Mouse (Mus musculus) mesoderm, embryonic 11.5 days (tissue): ENCODE results near the gene Zmym6.
A peak's percentile ranks its signal among the peaks of the same experiment; 100 is the strongest.

Source experiments
- DNase-seq: peaks from one replicate; pipeline ENCODE4 v3.0.0-alpha.2; 2012; ENCODE audit warnings: low read depth, low spot score

Gene Zmym6

GRCm38 (mm10) chr4:127124331-127124730 is 47.1 kb downstream of the Zmym6 start:
- DNase-seq: no peak

GRCm38 (mm10) chr4:127125834-127126463 is 48.8 kb downstream of the Zmym6 start:
- DNase-seq: peak; percentile 88

GRCm38 (mm10) chr4:127134687-127135086 is 57.5 kb downstream of the Zmym6 start:
- DNase-seq: no peak

- no peak for DNase-seq
Observed at GRCm38 (mm10) chr4:127137591-127137990, 60.4 kb downstream of the Zmym6 start.

GRCm38 (mm10) chr4:127138486-127138885 is 61.3 kb downstream of the Zmym6 start:
- no peak for DNase-seq

- no peak for DNase-seq
Observed at GRCm38 (mm10) chr4:127150031-127150430, 72.8 kb downstream of the Zmym6 start.

- DNase-seq: no peak
Observed at GRCm38 (mm10) chr4:127153345-127153744, 76.2 kb downstream of the Zmym6 start.

GRCm38 (mm10) chr4:127155757-127156156 is 78.6 kb downstream of the Zmym6 start:
- no peak for DNase-seq

GRCm38 (mm10) chr4:127157746-127158145 is 80.6 kb downstream of the Zmym6 start:
- DNase-seq: no peak

- DNase-seq: no peak
Observed at GRCm38 (mm10) chr4:127163926-127164325, 86.7 kb downstream of the Zmym6 start.

GRCm38 (mm10) chr4:127167096-127167495 is 89.9 kb downstream of the Zmym6 start:
- no peak for DNase-seq

- DNase-seq: no peak
Observed at GRCm38 (mm10) chr4:127167731-127168130, 90.5 kb downstream of the Zmym6 start.

- peak; percentile 63 for DNase-seq
Observed at GRCm38 (mm10) chr4:127168211-127168913, 91.2 kb downstream of the Zmym6 start.

- DNase-seq: peak; percentile 32
Observed at GRCm38 (mm10) chr4:127168914-127169345, 91.7 kb downstream of the Zmym6 start, which contains the start of gene Dlgap3. TSS of gene Dlgap3 (plus strand) at chr4:127169204.

- DNase-seq: peak; percentile 12
Observed at GRCm38 (mm10) chr4:127169346-127170221, 92.4 kb downstream of the Zmym6 start.

GRCm38 (mm10) chr4:127170866-127171265 is 93.7 kb downstream of the Zmym6 start:
- no peak for DNase-seq

GRCm38 (mm10) chr4:127171341-127171905 is 94.2 kb downstream of the Zmym6 start:
- DNase-seq: no peak

- DNase-seq: no peak
Observed at GRCm38 (mm10) chr4:127172119-127172518, 94.9 kb downstream of the Zmym6 start.

GRCm38 (mm10) chr4:127172614-127173013 is 95.4 kb downstream of the Zmym6 start:
- DNase-seq: no peak

GRCm38 (mm10) chr4:127173461-127173860 is 96.3 kb downstream of the Zmym6 start:
- peak; percentile 88 for DNase-seq
